Mouse (Mus musculus) erythroblast, embryonic 14.5 days (primary cell): ENCODE data around the gene Kcns1. TPM values are rescaled to one million over a fixed set of nuclear protein-coding genes. Genes with fewer than 3 reads are reported as not detected.

Source experiments
- H3K27me3 ChIP-seq: 2 replicates; pipeline ENCODE4 v1.6.1; 2012; ENCODE audit warnings: inconsistent platforms; ENCODE audit not compliant: control insufficient read depth
- H3K36me3 ChIP-seq: 2 replicates; pipeline ENCODE4 v1.6.1; 2012; ENCODE audit warnings: mild to moderate bottlenecking, inconsistent platforms; ENCODE audit not compliant: control insufficient read depth
- H3K4me1 ChIP-seq: 2 replicates; pipeline ENCODE4 v1.6.1; 2012; ENCODE audit warnings: inconsistent platforms; ENCODE audit not compliant: control insufficient read depth
- H3K4me3 ChIP-seq: replicated peaks from 2 replicates; pipeline ENCODE3; 2012; ENCODE audit warnings: moderate library complexity, mild to moderate bottlenecking, inconsistent platforms
- H3K9me3 ChIP-seq: 2 replicates; pipeline ENCODE4 v1.6.1; 2012; ENCODE audit warnings: low read length, inconsistent platforms, mixed read lengths; ENCODE audit not compliant: control insufficient read depth
- GATA1 ChIP-seq: IDR thresholded peaks from 2 replicates; pipeline ENCODE4 v1.6.1; 2012; ENCODE audit warnings: low read length, inconsistent platforms, mixed read lengths
- TAL1 ChIP-seq: IDR thresholded peaks from 3 replicates; pipeline ENCODE4 v1.6.1; 2012; ENCODE audit warnings: low read length, inconsistent platforms, mixed read lengths
- polyA plus RNA-seq: library from polyadenylated mRNA; stranded (reverse); fragments of >175 nt; gene quantifications from 2 replicates; pipeline ENCODE4 v1.2.3, GENCODE M21; 2012

Gene Kcns1
- polyA plus RNA-seq, 1 experiment = not detected

- no peaks in the 10 kb centered on the region for H3K27me3 ChIP-seq
- no peak overlapping the region for H3K4me3 ChIP-seq
- no peaks in the 10 kb centered on the region for H3K4me1 ChIP-seq
- no peaks in the 10 kb centered on the region; the same call in 1 of the 2 replicates for H3K9me3 ChIP-seq
- no peaks in the 10 kb centered on the region for H3K36me3 ChIP-seq
- TF ChIP-seq TAL1 (no peak), GATA1 (no peak)
Observed at GRCm38 (mm10) chr2:164194959-164195630, 24.2 kb upstream of the Kcns1 start.

DNA sequence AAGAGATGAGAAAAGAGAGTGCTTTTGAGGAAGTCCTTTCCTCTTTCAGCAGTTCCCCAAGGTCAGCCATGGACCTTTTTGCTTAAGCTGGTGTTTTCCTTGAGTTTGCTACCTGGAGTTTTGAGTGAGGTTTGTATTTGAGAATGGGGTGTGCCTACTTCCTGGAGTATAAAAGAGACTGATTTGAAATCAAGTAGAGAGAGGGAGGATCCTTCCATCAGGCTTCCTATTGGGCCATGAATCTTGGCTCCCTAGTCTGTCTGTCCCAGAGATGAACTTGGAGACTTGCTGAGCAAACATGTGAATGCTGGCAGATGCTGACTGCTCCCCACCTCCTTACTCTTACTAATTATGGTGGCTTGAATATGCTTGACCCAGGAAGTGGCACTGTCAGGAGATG lies 21.4 kb upstream of the Kcns1 start:
- no peaks in the 10 kb centered on the region for H3K4me1 ChIP-seq
- TF ChIP-seq TAL1 (no peak), GATA1 (no peak)
- no peaks in the 10 kb centered on the region for H3K9me3 ChIP-seq
- H3K27me3 ChIP-seq = no peaks in the 10 kb centered on the region
- no peak overlapping the region for H3K4me3 ChIP-seq
- no peaks in the 10 kb centered on the region for H3K36me3 ChIP-seq

DNA sequence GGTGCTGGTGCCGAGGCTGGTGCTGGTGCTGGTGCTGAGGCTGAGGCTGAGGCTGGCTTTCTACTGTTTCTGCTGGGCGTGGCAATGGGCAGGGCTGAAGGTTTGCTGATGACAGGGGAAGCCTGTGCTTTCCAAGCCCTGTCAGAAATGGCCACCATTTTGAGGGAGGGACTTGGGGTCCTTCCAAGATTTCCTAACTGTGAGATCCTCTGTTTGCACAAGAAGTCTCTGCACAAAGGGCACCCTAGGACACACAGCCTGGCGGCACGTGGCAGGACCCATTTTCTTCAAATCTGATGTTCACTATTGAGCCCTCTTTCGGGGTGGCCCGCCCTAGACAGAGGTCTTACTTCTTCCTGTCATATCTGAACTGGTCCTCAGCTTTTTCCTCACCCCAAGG lies 19.7 kb upstream of the Kcns1 start, which contains the start of gene Wfdc12:
Wfdc12 (minus strand) TSS at position 33 of the 400 bp plus-strand sequence.
- H3K4me3 ChIP-seq = no peak within 1 kb of the TSS
- H3K4me1 ChIP-seq = no peaks in the 10 kb centered on the region
- H3K9me3 ChIP-seq = peaks cover under 1% of the 10 kb centered on the region; the same call in 1 of the 2 replicates
- TF ChIP-seq GATA1 (no peak), TAL1 (no peak)
- H3K27me3 ChIP-seq = no peaks in the 10 kb centered on the region
- H3K36me3 ChIP-seq = no peaks in the 10 kb centered on the region

DNA sequence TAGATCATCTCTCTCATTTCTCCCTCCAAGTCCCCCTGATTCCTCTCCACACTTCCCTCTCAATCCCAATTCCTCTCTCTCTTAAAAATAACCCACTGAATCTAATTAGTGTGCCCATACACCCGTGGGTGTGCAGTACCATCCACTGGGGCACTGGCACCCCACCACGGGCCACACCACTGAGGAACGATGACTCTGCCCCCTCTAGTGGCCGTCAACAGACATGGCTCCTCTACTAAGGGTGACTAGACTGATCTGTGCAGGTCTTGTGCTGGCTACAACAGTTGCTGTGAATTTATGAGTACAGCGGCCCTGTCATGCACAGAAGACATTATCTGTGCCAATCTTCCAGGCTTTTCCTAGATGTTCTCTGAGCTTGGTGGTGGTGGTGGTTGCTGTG lies 17.8 kb upstream of the Kcns1 start:
- no peak overlapping the region for H3K4me3 ChIP-seq
- H3K4me1 ChIP-seq = no peaks in the 10 kb centered on the region; the same call in 1 of the 2 replicates

GRCm38 (mm10) chr2:164184145-164184719 lies 13.3 kb upstream of the Kcns1 start:
- Histone ChIP-seq H3K36me3 (no peaks in the 10 kb centered on the region), H3K4me3 (no peak overlapping the region), H3K9me3 (peaks cover 2% of the 10 kb centered on the region; the same call in 1 of the 2 replicates), H3K27me3 (no peaks in the 10 kb centered on the region), H3K4me1 (no peaks in the 10 kb centered on the region; the same call in 1 of the 2 replicates)
- TF ChIP-seq GATA1 (no peak), TAL1 (no peak)

More for the DNA sequence above, 17.8 kb upstream of the Kcns1 start:
- Histone ChIP-seq H3K27me3 (no peaks in the 10 kb centered on the region), H3K9me3 (peaks cover 2% of the 10 kb centered on the region; the same call in 1 of the 2 replicates), H3K36me3 (no peaks in the 10 kb centered on the region)
- TF ChIP-seq TAL1 = no peak
- no peak for TF ChIP-seq GATA1

- Histone ChIP-seq H3K4me1 (no peaks in the 10 kb centered on the region; the same call in 1 of the 2 replicates), H3K9me3 (peaks cover 2% of the 10 kb centered on the region; the same call in 1 of the 2 replicates), H3K27me3 (no peaks in the 10 kb centered on the region), H3K4me3 (no peak overlapping the region), H3K36me3 (no peaks in the 10 kb centered on the region)
- TF ChIP-seq TAL1 (no peak), GATA1 (no peak)
Observed at GRCm38 (mm10) chr2:164183340-164183739, 12.4 kb upstream of the Kcns1 start.

- H3K36me3 ChIP-seq = no peaks in the 10 kb centered on the region
- H3K27me3 ChIP-seq = no peaks in the 10 kb centered on the region
- no peaks in the 10 kb centered on the region; the same call in 1 of the 2 replicates for H3K4me1 ChIP-seq
- peaks cover 2% of the 10 kb centered on the region; the same call in 1 of the 2 replicates for H3K9me3 ChIP-seq
- TF ChIP-seq TAL1 = no peak
- no peak for TF ChIP-seq GATA1
- no peak within 1 kb of the TSS for H3K4me3 ChIP-seq
Observed at GRCm38 (mm10) chr2:164182692-164183255, 11.9 kb upstream of the Kcns1 start, which contains the start of gene Wfdc5. Gene Wfdc5 (minus strand): TSS chr2:164182742.

DNA sequence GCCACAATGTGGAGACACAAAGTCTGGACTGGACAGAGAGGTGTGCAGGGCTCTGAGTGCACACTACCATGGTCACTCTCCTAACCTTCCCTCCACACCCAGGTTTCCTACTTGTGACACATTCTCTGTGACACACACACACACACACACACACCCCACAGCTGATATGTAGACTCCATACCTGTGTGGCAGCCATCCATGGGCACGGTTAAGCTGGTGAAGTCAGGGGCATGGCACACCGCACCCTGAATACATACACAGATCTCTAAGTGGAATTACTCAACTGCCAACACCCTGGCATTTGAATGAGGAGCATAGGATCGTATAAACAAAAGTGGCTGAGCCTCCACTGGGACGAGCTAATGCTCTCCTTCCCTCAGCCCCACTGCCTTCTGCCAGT lies 9.9 kb upstream of the Kcns1 start:
- Histone ChIP-seq H3K27me3 (no peaks in the 10 kb centered on the region), H3K4me1 (no peaks in the 10 kb centered on the region; the same call in 1 of the 2 replicates), H3K4me3 (no peak overlapping the region), H3K36me3 (no peaks in the 10 kb centered on the region), H3K9me3 (peaks cover 2% of the 10 kb centered on the region; the same call in 1 of the 2 replicates)
- TF ChIP-seq GATA1 (no peak), TAL1 (no peak)

GRCm38 (mm10) chr2:164180124-164180523 lies 9.2 kb upstream of the Kcns1 start:
- Histone ChIP-seq H3K27me3 (no peaks in the 10 kb centered on the region), H3K4me1 (no peaks in the 10 kb centered on the region; the same call in 1 of the 2 replicates), H3K36me3 (no peaks in the 10 kb centered on the region), H3K4me3 (no peak overlapping the region), H3K9me3 (no peaks in the 10 kb centered on the region)
- no peak for TF ChIP-seq GATA1
- TF ChIP-seq TAL1 = no peak
